Mouse (Mus musculus): ENCODE results near the gene Gm20479. TPM values are rescaled to one million over a fixed set of nuclear protein-coding genes. Genes with fewer than 3 reads are reported as not detected.

Gm20479 gene
- total and polyA plus RNA-seq, 3 experiments, result 1.2 to 2.2 (median 1.9) TPM

DNA sequence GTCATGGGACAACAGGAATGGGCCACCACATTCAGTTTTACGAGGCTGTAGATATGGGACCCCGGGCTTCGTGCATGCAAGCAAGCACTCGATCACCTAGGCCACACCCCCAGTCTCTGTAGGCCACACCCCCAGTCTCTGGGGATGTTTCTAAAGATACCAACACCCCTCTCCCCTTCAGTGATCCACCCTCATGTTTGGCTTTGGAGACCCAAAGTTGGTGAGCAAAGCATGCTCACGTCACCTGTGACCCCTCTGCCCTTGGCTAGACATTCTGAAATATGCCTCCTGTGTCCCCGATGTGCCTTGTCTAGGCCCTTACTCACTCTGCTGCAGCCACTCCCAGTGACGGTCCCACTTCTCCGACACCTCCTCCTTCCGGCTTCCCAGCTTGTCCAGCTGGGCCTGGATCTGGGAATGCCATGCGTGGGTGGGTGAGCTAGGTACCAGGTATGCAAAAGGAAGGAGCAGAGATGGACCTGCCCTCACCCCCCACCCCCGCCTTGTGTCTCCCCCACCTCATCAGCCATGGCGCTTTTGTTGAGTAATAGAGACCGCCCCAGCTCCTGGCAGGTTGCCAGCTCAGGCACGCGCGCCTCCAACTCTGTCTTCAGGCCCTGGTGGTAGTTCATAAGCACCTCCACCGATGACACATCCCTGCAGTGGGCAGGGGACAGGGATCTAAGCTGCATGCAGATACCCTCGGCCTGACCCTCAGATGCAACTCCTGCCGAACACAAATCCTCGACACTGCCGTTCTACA lies 9.0 kb upstream of the Gm20479 start:
- no peaks in the 10 kb centered on the region for H3K36me3 ChIP-seq (replicated peaks in 1 of 2; ENCODE audit: control insufficient read depth in 1 of 2, insufficient read depth in 1 of 2, low read length in 1 of 2)
- no peak overlapping the region for H3K4me2 ChIP-seq (ENCODE audit: insufficient read depth, low read depth, poor library complexity, severe bottlenecking)
- peaks cover 11% of the 10 kb centered on the region for H3K9me3 ChIP-seq (replicated peaks; ENCODE audit: low read length)
- no peak for TF ChIP-seq USF1 (IDR thresholded peaks at IDR 0.05; ENCODE audit: low read depth, low read length)
- no peak for TF ChIP-seq NRF1 (IDR thresholded peaks at IDR 0.05; ENCODE audit: low read depth, low read length)
- TF ChIP-seq ZNF384 (IDR thresholded peaks at IDR 0.05; ENCODE audit: low read depth, low read length), result no peak
- TF ChIP-seq EP300 (IDR thresholded peaks at IDR 0.05; ENCODE audit: low read length), result no peak
- TF ChIP-seq ZMIZ1 (IDR thresholded peaks at IDR 0.05; ENCODE audit: low read depth, low read length), result no peak
- TF ChIP-seq JUND (conservative IDR thresholded peaks at IDR 0.05; ENCODE audit: low read depth, low read length), result no peak
- TF ChIP-seq NELFE (IDR thresholded peaks at IDR 0.05; ENCODE audit: low read depth, low read length), result no peak
- no peak for TF ChIP-seq MAX (IDR thresholded peaks at IDR 0.05; ENCODE audit: low read length)
- TF ChIP-seq UBTF (IDR thresholded peaks at IDR 0.05; ENCODE audit: low read depth, low read length), result no peak
- TF ChIP-seq RAD21 (IDR thresholded peaks at IDR 0.05; ENCODE audit: low read depth, low read length), result no peak
- no peak for TF ChIP-seq ZKSCAN1 (IDR thresholded peaks at IDR 0.05; ENCODE audit: borderline replicate concordance, low read depth, low read length)
- TF ChIP-seq PAX5 (IDR thresholded peaks at IDR 0.05; ENCODE audit: low read length), result no peak
- TF ChIP-seq E2F4 (IDR thresholded peaks at IDR 0.05; ENCODE audit: insufficient replicate concordance, low read depth, low read length), result no peak
- no peak for TF ChIP-seq ZC3H11A (IDR thresholded peaks at IDR 0.05; ENCODE audit: low read depth, low read length)
- no peak for TF ChIP-seq SMC3 (IDR thresholded peaks at IDR 0.05; ENCODE audit: low read depth, low read length)
- TF ChIP-seq KAT2A (IDR thresholded peaks at IDR 0.05; ENCODE audit: insufficient replicate concordance, low read length), result no peak
- no peak for TF ChIP-seq ETS1 (conservative IDR thresholded peaks at IDR 0.05; ENCODE audit: low read depth, low read length)
- no peak for TF ChIP-seq POLR2AphosphoS2 (IDR thresholded peaks at IDR 0.05; ENCODE audit: low read depth, low read length)
- H3K79me2 ChIP-seq (replicated peaks; ENCODE audit: control insufficient read depth, extremely low read depth, insufficient read depth, poor library complexity, severe bottlenecking), result no peaks in the 10 kb centered on the region
- H3K4me3 ChIP-seq (replicated peaks in 1 of 3; ENCODE audit: low read depth in 2 of 3, low read length in 2 of 3, poor library complexity in 1 of 3), result no peak overlapping the region
- DNase-seq (ENCODE audit: extremely low read depth), result no peak
- peaks cover 39% of the 10 kb centered on the region for H3K27me3 ChIP-seq (replicated peaks)
- H3K27ac ChIP-seq (ENCODE audit: insufficient read depth, low read depth), result no peak overlapping the region
- in situ Hi-C loops (cut with MboI; ENCODE audit: low pct_ligation_motif_present, low pct_unique_long_range_greater_than_20kb, low sequenced_read_pairs), result no loop called here
- no peak overlapping the region for H3K9ac ChIP-seq (ENCODE audit: insufficient read depth, low read depth)
- dilution Hi-C loops (cut with MboI; ENCODE audit: extremely low pct_ligation_motif_present, extremely low pct_unique_long_range_greater_than_20kb, low sequenced_read_pairs), result no loop called here
- peaks cover 3 to 10% of the 10 kb centered on the region in 2 experiments; a peak in 3 of 4 replicates for H3K4me1 ChIP-seq (ENCODE audit: control insufficient read depth in 1 of 2, insufficient read depth in 2 of 2)

- in situ Hi-C loops (cut with MboI; ENCODE audit: low pct_ligation_motif_present, low pct_unique_long_range_greater_than_20kb, low sequenced_read_pairs), result no loop called here
- no peak for TF ChIP-seq CTCF (conservative IDR thresholded peaks at IDR 0.05 in 1 of 2, IDR thresholded peaks at IDR 0.05 in 1 of 2; ENCODE audit: low read depth in 2 of 2, low read length in 2 of 2)
- no peak overlapping the region for H3K9ac ChIP-seq (ENCODE audit: insufficient read depth, low read depth)
- no peak overlapping the region for H3K27ac ChIP-seq (ENCODE audit: insufficient read depth, low read depth)
- H3K27me3 ChIP-seq (replicated peaks), result peaks cover 33% of the 10 kb centered on the region
- no peak overlapping the region for H3K4me2 ChIP-seq (ENCODE audit: insufficient read depth, low read depth, poor library complexity, severe bottlenecking)
- H3K4me1 ChIP-seq (ENCODE audit: control insufficient read depth in 1 of 2, insufficient read depth in 2 of 2), result peaks cover 5 to 23% of the 10 kb centered on the region in 2 experiments
- no peaks in the 10 kb centered on the region for H3K36me3 ChIP-seq (replicated peaks in 1 of 2; ENCODE audit: control insufficient read depth in 1 of 2, insufficient read depth in 1 of 2, low read length in 1 of 2)
- peaks cover 2% of the 10 kb centered on the region for H3K9me3 ChIP-seq (replicated peaks; ENCODE audit: low read length)
- dilution Hi-C loops (cut with MboI; ENCODE audit: extremely low pct_ligation_motif_present, extremely low pct_unique_long_range_greater_than_20kb, low sequenced_read_pairs), result no loop called here
- no peak for DNase-seq (ENCODE audit: extremely low read depth)
- H3K79me2 ChIP-seq (replicated peaks; ENCODE audit: control insufficient read depth, extremely low read depth, insufficient read depth, poor library complexity, severe bottlenecking), result no peaks in the 10 kb centered on the region
- H3K4me3 ChIP-seq (replicated peaks in 1 of 3; ENCODE audit: low read depth in 2 of 3, low read length in 2 of 3, poor library complexity in 1 of 3), result no peak overlapping the region
Measured at GRCm38 (mm10) chr7:27364379-27364778, 7.2 kb upstream of the Gm20479 start.
